Mouse (Mus musculus) stomach, embryonic 14.5 days (tissue): Measurements from ENCODE around the gene Repin1. TPM values are rescaled to one million over a fixed set of nuclear protein-coding genes. Genes with fewer than 3 reads are reported as not detected.

Experiments used
- ATAC-seq: fragments of 200-750 bp; cut with Nextera tagmentation; 2 replicates; pipeline ENCODE4 v1.8.0; 2017; ENCODE audit warnings: low read depth, moderate TSS enrichment; ENCODE audit not compliant: insufficient number of reproducible peaks, insufficient read depth, low FRiP score
- H3K27ac ChIP-seq: fragments of 300-500 bp; sonication (generic); 2 replicates; pipeline ENCODE4 v1.5.1; 2014; ENCODE audit warnings: mild to moderate bottlenecking, low read length, moderate library complexity, mixed read lengths
- H3K27me3 ChIP-seq: fragments of 300-500 bp; sonication (generic); 2 replicates; pipeline ENCODE4 v1.6.1; 2014; ENCODE audit warnings: low read length, control low read depth, mixed read lengths; ENCODE audit not compliant: control insufficient read depth, insufficient read depth
- H3K36me3 ChIP-seq: fragments of 300-500 bp; sonication (generic); 2 replicates; pipeline ENCODE4 v1.6.1; 2014; ENCODE audit warnings: mild to moderate bottlenecking, control low read depth, low read length, moderate library complexity, mixed read lengths; ENCODE audit not compliant: control insufficient read depth, insufficient read depth
- H3K4me1 ChIP-seq: fragments of 300-500 bp; sonication (generic); 2 replicates; pipeline ENCODE4 v1.6.1; 2014; ENCODE audit warnings: low read length, control low read depth, mixed read lengths; ENCODE audit not compliant: control insufficient read depth, insufficient read depth
- H3K4me2 ChIP-seq: fragments of 300-500 bp; sonication (generic); replicated peaks from 2 replicates; pipeline ENCODE4 v1.6.1; 2014; ENCODE audit warnings: low read depth, low read length, control low read depth
- H3K4me3 ChIP-seq: fragments of 300-500 bp; sonication (generic); 2 replicates; pipeline ENCODE4 v1.5.1; 2014; ENCODE audit warnings: low read depth, low read length, control low read depth
- H3K9ac ChIP-seq: fragments of 300-500 bp; sonication (generic); replicated peaks from 2 replicates; pipeline ENCODE4 v1.6.1; 2014; ENCODE audit warnings: low read depth, mild to moderate bottlenecking, control low read depth, low read length, moderate library complexity, mixed read lengths
- H3K9me3 ChIP-seq: fragments of 300-500 bp; sonication (generic); 2 replicates; pipeline ENCODE4 v1.6.1; 2016; ENCODE audit warnings: low read depth, low read length, control low read depth; ENCODE audit not compliant: control insufficient read depth
- WGBS: fragments of 180-500 bp; shearing (Covaris S2); extraction: QIAGEN DNeasy Blood & Tissue Kit; methylation state at CpG from one replicate; pipeline ENCODE4 v1.1.7; 2014; 5-methylcytosine and 5-hydroxymethylcytosine counted together
- polyA plus RNA-seq: library from polyadenylated mRNA; unstranded; fragments of >200 nt; fragmentation: Nextera tagmentation; extraction: Ambion mirVana; gene quantifications from 2 replicates; pipeline ENCODE4 v1.2.1, GENCODE M21; 2014

Repin1 gene
- polyA plus RNA-seq, 1 experiment from 2014 or later: 27.1 TPM

DNA sequence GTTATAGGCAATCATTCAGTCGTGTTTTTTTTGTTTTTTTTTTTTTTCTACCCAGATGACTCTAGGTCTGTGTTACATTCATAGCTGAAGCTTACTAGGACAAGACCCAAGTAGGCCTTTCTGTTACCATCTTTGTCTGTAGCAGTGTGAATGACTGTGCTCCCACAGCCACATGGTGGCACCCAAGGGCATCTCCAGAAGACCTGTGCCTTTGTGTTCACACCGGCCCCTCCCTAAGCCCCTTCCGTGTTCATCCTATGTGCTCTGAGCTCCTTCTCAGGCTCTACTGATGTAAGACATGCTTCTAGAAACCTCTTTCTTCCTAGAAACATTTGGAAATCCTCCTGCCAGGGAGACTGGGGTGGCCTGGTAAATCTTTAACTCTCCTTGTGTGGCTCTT, 53.3 kb downstream of the Repin1 start, which contains the start of gene Gimap8:
TSS of gene Gimap8 (plus strand) at position 240 of the 400 bp plus-strand sequence.
- no peak for ATAC-seq
- 45% methylated on average over 3 of the region's 3 CpGs for WGBS
- Histone ChIP-seq H3K4me1 (0 out of 2 replicates have a peak, but pooled peaks cover 2% of the 10 kb centered on the region), H3K9ac (no peak within 1 kb of the TSS), H3K9me3 (no peaks in the 10 kb centered on the region), H3K36me3 (no peaks in the 10 kb centered on the region), H3K27ac (no peak within 1 kb of the TSS), H3K27me3 (no peaks in the 10 kb centered on the region), H3K4me3 (no peak within 1 kb of the TSS), H3K4me2 (no peak within 1 kb of the TSS)

DNA sequence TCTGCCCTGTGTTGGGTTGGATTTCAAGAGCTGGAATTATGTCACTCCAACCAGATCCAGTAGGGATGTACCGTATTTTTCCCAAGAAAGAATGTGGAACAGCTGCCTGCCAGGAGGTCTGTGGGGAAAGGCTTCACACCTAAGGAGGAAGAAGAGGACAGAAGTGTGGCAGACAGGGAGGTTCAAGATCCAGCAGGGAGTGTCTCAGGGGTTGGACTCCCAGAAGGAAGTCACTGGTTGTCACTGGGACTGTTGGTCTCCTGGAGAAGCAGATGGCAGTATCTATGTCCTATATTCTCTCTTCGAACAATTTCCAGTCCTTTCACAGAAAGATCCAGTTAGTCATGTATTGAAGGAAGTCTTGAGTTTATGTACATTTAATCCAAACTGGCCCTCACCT, 53.9 kb downstream of the Repin1 start:
- Histone ChIP-seq H3K9ac (no peak overlapping the region), H3K9me3 (no peaks in the 10 kb centered on the region), H3K4me1 (0 out of 2 replicates have a peak, but pooled peaks cover 2% of the 10 kb centered on the region), H3K36me3 (no peaks in the 10 kb centered on the region), H3K27me3 (no peaks in the 10 kb centered on the region), H3K4me3 (no peak overlapping the region), H3K4me2 (no peak overlapping the region), H3K27ac (no peak overlapping the region)
- WGBS: 84% methylated on average over 2 of the region's 2 CpGs
- ATAC-seq: no peak

Other genes with a start within 250 kb of the Repin1 start
- 20.1 and 21.7 TPM in 2 replicates for gene Krba1, start 198.3 kb upstream of the Repin1 start, polyA plus RNA-seq
- gene Zfp467, start 148.1 kb upstream of the Repin1 start, polyA plus RNA-seq: 27.1 and 30.8 TPM in 2 replicates
- gene Sspo, start 145.7 kb upstream of the Repin1 start, polyA plus RNA-seq: 0.20 and 0.41 TPM in 2 replicates
- 25.7 and 27.5 TPM in 2 replicates for gene Atp6v0e2, start 56.3 kb upstream of the Repin1 start, polyA plus RNA-seq
- 4.6 and 7.7 TPM in 2 replicates for gene Lrrc61, start 39.1 kb upstream of the Repin1 start, polyA plus RNA-seq
- gene Rarres2, start 21.1 kb upstream of the Repin1 start, polyA plus RNA-seq: 88.6 and 91.1 TPM in 2 replicates
- not detected in 2 replicates for gene Gm45021, start 4.3 kb upstream of the Repin1 start, polyA plus RNA-seq
- gene Gm44965, start 58 bp downstream of the Repin1 start, polyA plus RNA-seq: not detected in 2 replicates
- gene Zfp775, start 8.2 kb downstream of the Repin1 start, polyA plus RNA-seq: 6.9 and 7.0 TPM in 2 replicates
- 0.94 and 1.1 TPM in 2 replicates for gene AI854703, start 32.9 kb downstream of the Repin1 start, polyA plus RNA-seq
- 0.43 and 0.56 TPM in 2 replicates for gene Gimap8, start 53.4 kb downstream of the Repin1 start, polyA plus RNA-seq
- 6.7 and 8.6 TPM in 2 replicates for gene Gimap9, start 82.2 kb downstream of the Repin1 start, polyA plus RNA-seq
- 17.4 and 17.5 TPM in 2 replicates for gene Gimap4, start 90.7 kb downstream of the Repin1 start, polyA plus RNA-seq
- gene Gimap6, start 114.3 kb downstream of the Repin1 start, polyA plus RNA-seq: 20.4 and 21.6 TPM in 2 replicates
- gene Gm28053, start 124.7 kb downstream of the Repin1 start, polyA plus RNA-seq: 1.9 and 3.8 TPM in 2 replicates
- gene Gimap7, start 124.7 kb downstream of the Repin1 start, polyA plus RNA-seq: not detected in 2 replicates
- gene Gimap1, start 145.2 kb downstream of the Repin1 start, polyA plus RNA-seq: 14.4 and 16.2 TPM in 2 replicates
- gene Gimap5, start 152.3 kb downstream of the Repin1 start, polyA plus RNA-seq: 5.5 and 8.2 TPM in 2 replicates
- not detected in 2 replicates for gene Gimap3, start 177.0 kb downstream of the Repin1 start, polyA plus RNA-seq
- 179 and 184 TPM in 2 replicates for gene Tmem176a, start 247.0 kb downstream of the Repin1 start, polyA plus RNA-seq
- 324 and 329 TPM in 2 replicates for gene Tmem176b, start 247.6 kb downstream of the Repin1 start, polyA plus RNA-seq